Mouse (Mus musculus) kidney, postnatal 10 days (tissue): ENCODE data around the gene Slc9a9.
A peak's percentile ranks its signal among the peaks of the same experiment; 100 is the strongest.

Source experiments
- DNase-seq: peaks from one replicate; pipeline ENCODE4 v3.0.0; 2021; ENCODE audit warnings: mixed read lengths

The Slc9a9 gene

DNA sequence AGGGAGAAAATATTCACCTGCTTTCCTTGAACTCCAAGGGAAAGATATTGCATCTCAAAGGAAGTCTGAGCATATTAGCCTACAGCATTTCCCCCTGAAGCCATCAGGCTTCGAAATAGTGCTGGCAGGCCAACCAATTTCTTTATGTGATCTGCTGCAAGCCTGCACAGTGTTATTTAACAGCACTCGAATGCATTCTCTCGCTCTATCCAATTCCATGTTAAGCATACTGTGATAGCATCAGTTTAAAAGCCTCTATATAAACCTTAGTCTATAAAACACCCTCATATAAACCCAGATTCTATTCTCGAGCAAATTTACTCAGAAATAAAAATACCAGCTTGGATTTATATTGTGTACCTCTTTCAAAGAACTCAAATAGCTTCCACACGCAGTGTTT is 170.7 kb downstream of the Slc9a9 start:
- DNase-seq, result no peak

DNA sequence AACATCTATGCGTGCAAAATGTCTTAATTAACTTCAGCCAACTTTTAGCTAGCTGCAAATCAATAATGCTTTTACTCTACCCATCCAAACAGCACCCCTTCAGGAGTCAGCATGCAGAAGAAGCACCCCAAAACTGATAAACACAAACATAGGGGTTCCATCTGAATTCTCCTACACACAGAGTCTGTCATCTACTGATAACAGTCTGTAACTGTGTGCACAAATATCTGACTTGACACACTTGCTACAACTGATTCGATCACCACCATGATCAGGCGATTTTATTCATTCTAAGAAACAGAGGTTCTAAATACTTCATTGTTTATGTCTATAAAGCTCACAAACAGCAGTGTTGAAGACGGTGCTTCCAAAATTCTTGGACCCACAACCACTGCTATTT is 171.3 kb downstream of the Slc9a9 start:
- DNase-seq, result no peak

DNA sequence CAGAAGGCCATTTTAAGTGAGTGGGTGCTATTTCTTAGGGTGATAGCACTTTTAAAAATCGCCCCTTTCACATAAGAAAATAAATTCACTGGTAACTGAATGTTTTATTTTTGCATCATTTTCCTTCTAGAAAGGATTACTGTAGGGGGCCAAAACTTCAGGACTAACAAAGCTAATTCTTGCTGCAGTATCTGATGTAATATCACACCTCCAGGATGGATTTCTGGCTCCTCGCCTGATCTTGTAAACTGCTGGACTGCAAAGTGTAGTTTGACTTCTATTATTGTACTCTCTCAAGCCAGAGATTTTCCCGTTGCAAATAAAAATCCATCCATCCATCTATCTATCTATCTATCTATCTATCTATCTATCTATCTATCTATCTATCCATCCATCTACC is 174.5 kb downstream of the Slc9a9 start:
- DNase-seq, result no peak

DNA sequence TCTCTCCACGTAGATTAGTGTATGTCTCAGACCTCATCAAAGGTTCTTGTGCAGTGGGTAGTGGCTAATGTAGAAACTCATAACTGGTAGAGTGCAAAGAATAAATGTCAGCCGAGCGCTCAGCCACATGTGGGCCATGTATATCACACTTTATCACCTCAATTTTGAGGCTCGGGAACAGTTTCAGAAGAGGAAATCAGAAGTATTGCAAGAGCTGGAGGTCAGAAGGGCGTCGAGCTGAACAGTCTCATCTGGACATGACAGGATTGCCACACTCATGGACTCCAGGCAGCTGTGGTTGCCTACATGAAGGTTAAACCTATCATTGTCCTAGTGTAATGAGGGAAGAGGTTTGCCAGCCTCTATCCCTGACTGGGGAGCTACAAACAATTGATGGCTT is 177.9 kb downstream of the Slc9a9 start:
- no peak for DNase-seq

DNA sequence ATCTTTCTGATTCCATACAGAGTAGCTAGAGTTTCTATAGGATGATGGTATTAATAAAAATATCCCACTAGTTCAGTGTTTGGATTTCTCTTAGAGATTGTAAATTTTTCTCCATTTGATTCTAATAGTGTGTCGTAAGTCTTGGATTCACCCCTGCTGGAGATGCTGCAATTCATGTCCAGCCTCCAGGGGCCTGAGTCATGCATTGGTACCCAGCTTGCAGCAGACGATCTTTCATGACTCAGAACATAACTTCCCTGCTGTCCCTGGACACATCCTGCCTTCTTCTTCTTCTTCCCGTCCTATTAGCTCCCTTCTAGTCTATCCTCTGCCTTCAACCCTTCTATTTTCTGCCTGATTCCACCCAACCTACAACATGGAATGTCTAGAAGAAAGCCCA is 181.8 kb downstream of the Slc9a9 start:
- DNase-seq, result no peak

DNA sequence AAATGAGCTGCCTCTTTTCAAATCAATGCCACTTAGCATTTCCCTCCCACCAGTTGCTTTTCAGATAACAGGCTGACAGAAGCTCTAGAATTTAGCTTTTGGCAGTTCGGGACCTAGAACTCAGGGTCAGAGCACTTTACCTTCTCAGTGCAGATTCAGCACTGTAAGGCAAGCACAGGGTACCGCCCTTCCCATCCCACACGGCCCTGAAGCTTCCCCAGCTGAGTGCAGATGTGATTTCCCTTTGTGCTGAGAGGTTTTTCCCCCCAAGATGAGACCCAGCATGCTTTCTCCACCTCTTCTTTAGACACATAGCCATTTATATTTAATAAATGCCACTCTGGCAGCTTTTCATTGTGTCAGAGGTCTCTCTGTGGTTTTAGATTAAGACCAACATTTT is 186.4 kb downstream of the Slc9a9 start:
- DNase-seq, result no peak

DNA sequence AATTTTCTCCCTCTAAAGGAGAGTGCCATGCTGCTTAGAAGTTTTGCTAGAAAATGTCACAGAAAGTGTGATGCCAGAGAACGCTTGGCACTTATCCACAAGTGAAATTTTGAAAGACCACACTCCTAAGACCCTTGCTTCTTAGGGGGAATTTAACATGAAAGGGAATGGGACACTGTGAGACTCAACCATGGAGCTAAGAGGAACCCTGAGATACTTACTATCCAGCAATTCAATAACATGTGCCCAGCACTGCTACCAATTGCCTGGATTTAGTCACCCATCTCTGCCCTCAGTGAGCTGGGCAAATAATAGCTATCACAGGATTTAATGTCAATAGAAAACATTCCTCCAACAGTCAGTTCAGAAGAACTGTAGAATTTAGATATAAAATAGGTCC is 198.8 kb downstream of the Slc9a9 start:
- DNase-seq, result no peak

DNA sequence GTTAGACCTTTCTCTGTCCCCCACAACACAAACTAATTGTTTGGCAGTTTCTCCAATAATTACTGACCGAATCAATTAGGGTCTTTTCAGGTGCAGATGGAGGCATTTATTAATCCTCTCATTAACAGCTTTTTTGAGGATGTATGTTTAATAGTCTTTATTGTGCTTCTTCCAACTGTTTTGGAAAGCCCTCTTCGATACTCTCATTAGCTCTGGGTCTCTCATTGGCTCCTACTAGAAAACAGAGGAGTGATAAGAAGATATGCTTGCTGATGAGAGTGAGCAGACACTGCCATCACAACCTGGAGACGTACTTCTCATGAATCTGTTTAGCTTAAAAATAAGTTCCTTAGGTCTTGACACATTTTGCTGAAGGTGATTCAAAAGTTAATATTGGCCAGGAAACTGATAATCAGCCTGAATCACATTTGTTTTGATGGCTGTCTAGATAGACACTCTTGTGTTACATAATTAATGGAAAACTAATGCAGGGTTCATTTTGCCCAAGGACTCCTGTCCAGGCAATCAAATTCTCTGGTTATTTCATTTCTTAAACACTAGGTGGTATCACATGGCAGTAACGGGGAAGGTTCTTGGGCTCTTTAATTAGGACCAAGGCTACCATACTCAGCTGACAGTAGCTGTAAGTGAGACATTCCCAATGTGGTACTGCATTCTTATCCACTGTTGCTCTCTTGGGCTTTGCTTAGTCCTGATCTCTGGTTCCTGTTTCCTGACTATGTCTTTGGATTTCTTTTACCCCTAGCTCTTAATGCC is 199.5 kb downstream of the Slc9a9 start:
- DNase-seq, result no peak

DNA sequence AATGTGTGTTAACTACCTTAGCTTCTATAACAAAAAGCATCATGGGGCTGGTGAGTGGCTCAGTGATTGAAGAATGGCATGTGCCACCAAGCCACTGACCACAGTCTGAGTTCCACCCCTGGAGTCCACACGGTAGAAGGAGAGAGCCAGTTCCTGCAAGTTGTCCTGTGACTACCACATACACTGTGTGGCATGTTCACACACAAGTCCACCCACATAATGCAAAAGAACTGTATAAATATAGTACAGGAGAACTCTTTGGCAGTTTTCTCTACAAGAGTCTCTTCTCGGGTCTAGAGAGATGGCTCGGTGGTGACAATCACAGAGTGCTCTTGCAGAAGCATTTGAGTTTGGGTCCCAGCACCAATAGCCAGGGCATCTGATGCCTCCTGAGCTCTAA is 212.8 kb downstream of the Slc9a9 start:
- DNase-seq, result no peak

DNA sequence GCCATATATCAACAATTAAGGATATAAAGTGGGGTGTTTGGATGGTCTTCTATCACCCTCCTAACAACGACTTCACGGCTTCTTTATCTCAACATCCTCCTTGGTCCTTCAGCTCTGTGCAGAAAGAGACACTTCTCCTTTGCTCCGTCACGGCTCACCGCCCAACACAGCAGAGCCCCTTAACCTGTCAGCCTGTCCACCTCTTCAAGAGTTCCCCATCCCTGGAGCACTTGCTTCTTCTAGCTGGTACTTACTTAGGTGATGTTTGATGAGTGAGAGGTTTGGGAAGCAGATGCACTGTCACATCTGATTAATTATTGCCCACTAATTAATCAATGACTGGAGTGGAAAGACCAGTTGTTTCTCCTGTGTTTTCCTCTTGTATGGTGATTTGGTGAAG is 213.7 kb downstream of the Slc9a9 start:
- no peak for DNase-seq

DNA sequence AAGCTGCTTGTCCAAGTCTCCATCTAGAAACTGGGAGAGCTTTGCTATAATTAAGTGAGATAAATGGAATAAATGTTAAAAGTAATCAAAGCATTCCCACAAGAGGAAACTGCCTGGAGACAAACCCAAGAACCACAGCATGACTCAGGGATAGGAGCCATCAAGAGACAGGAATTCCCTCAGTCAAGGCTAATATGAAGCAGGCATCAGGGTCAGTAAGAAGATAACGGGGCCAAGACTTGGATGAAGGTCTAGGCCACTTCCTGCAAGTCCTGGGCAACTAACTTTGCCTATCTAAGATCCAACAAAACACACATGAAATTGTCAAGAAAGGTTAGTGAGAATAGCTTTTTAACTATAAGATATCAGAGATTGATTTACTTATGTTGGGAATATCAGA is 215.4 kb downstream of the Slc9a9 start:
- no peak for DNase-seq

DNA sequence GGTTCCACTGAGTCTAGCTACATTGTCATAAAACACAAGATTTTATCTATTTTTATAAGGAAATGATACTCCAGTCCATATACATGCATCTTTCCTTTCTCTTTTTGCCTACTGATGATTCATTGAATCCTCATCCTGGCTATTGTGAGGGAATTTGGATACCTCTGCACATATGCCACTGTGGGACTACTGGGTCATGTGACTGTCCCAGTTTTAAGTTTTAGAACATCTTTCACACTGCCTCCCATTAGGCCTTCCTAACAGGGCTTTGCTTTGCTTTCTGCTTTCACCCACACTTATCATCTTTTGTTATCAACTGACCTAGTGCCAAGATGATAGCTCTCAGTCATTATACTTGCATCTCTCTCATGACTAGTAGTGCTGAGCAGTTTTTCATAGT is 219.9 kb downstream of the Slc9a9 start:
- DNase-seq, result no peak

DNA sequence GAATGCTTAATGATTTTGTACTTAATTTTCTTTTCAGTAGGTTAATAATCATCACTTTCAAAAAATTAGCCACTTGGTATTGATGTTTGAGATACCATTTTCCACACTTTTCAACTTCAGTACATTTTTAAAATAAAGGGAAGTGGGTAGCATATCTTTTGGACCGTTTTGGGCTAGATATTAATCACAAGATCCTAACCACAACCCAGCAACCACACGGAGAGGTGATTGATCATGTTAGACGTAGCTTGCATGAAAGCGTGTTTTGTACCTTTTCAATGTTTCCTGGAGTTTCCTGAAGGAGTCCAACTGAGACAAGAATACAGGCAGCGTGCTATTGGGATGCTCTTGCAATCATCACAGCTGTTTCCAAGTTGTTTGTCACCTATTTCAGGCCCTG is 226.2 kb downstream of the Slc9a9 start:
- no peak for DNase-seq

DNA sequence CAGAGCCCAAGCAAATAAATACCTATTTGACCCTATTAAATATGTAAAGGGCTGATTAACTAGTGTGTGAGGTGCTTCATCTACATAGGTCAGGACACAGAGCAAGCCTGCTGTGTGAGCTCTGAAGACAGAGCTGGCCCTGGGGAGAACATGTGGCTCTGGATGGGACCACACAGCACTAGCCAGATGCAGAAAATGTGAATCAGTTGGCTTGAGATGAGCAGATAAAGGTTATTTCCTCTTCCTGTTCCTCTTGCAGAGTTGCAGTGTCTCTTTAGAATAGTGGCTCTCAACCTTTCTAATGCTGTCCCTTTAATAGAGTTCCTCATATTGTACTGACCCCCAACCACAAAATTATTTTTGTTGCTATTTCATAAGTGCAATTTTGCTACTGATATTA is 234.5 kb downstream of the Slc9a9 start:
- DNase-seq, result no peak

DNA sequence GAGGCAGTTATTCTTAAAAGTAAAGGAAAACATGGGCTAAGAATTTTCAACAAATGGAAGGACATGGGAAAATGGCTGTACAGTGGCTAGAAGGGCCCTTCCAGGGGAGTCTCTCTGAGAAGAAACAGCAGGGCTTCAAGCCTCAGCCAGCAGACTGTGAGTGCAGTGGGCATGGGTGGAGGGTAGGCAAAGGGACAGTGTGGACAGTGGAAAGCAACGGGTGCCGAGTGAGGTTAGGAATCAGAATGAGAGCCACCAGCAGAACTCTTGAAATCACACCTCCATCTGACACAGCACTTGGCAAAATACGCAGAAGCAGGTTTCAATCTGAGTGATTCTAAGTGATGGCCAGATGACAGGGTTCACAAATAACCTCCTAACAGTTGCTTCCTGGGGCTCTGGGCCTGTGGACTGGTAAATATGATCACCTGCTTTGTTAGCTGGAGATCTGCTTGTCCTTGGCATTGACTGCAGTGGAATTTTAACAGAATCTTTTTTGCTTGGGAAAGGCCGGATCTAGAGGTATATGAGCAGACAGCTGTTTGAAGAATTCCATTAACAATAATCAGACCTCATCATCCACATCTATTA is 237.4 kb downstream of the Slc9a9 start:
- no peak for DNase-seq

DNA sequence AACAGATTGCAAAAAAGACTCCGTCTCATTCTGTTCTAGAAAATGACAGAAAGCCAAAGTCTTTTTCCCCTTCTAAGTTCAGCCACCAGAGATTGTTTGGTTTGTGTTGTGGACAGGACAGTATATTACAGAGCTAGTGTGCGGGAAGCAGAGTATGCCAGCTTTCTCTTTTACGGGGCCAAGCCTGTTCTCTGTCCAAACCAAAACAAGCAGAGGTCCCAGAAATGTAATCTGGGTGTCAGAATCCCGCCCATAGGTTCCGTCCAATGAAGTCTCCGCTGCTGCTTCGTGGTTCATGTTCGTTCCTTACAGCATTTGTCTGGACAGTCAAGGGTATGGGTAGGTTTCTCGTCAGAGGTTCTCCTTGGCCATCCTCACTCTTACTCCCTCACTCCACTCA is 242.4 kb downstream of the Slc9a9 start:
- no peak for DNase-seq

DNA sequence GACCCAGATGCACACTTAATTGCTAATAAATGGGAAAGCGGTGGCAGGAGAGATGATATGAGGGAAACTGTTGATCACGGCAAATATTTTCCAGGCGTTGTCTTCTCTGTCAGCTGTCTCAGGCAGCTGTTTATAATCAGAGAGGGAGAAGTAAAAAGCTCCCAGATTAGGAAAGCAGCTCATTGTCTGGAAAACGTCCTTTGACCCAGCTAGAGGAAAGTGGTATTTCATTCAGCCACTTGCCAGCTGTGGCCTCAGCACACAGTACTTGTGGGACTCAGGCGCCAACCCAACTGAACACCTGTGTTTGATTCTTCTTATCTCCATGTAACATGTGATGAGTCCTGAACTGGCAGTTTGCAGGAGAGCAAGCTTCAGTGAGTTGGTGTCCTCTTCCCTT is 252.4 kb downstream of the Slc9a9 start:
- DNase-seq, result no peak

DNA sequence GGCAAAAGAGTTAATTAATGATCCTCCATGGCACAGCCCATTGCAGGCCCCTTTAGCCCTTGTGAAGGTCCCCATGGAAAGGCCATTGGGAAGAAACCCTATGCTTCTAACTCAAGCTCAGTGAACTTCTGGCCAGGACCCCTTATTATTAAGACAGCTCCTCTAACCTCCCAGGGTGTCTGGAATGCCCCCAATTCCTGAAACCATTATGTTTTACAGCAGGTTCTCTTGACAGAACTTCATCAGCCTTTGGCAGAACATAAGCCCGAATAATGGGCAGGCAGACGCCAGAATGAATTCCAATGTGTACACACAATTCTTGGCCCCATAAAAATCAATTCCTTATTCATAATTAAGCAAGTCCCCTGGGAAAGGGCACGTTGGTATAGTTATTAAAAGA is 256.1 kb downstream of the Slc9a9 start:
- DNase-seq, result no peak

DNA sequence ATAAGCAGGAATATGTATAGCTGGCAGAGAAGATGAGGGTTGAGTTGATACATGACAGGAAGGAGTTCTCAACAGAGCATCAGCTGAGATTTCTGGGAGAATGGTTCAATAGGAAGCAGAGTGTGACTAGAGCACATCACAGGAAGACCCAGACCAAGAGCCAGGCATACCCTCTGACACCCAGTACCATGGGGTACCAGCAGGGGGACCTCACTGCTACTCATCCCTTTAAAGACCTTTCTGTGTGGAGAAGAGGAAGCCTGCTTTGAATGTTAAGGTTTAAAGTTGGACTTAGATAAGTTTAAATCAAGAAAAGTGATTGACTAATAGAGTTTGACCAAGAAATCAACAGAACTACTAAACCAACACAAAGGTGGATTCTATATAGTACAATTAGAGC is 257.4 kb downstream of the Slc9a9 start:
- peak; percentile 32 for DNase-seq

DNA sequence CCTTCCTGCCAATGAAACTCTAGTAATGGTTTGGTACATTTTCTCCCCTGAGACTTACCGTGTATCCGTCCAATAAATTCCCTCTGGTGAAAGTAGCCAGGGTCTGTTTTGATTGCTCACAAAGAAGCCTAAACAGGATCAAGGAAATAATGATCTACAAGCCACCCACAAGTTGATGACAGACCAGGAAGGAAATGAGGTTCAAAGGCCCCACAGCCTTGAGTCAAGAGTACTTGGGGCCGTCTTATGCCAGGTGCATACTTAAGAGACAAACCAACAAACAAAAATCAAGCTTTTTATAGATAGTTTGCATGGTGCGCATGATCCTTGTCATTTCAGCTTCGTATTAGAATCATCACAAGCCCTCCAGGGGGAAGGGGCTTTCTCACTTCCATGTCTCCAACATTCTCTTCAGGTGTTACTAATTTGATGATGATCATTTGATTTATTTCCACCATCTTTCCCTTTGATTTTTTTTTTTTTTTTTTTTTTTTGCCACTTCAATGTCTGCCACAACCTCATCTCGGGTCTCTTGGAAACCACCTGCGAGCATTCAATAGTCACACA is 275.9 kb downstream of the Slc9a9 start:
- no peak for DNase-seq

DNA sequence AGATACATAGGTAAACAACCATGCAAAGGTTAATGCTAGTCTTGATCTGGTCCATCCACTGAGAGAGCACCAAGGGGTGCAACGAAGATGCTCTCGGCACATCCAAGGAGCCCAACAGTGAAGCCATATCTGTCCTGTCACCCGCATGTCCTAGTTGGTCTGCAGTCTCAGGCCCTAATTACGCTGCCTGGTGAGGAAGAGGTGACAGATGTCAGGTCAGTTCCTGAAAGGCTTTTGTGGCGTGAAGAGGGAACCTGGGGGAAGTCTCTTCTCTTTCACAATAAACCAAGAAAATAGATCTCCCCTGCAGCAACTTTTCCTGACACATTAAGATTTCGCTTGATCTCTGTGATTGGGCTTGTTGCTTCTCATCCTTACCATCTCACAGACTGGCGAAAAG is 277.5 kb downstream of the Slc9a9 start:
- DNase-seq, result no peak

DNA sequence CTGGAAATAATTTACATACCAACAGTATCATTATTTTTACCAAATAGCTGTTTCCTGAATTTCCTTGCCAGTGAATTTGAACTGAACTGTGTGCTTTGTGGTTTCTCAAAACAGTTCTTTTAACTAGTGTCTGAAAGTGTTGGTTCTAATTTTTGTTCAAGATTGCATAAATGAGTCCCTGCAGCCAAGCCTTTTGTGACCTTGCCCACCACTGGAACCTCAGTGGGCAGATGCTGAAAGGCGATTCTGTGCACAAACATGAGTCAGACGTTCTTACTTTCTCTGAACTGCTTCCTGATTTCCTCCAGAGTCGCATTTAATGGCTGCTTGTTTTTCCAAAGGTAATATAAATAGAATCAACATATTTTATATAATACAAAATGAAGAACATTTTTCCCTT is 281.0 kb downstream of the Slc9a9 start:
- no peak for DNase-seq

DNA sequence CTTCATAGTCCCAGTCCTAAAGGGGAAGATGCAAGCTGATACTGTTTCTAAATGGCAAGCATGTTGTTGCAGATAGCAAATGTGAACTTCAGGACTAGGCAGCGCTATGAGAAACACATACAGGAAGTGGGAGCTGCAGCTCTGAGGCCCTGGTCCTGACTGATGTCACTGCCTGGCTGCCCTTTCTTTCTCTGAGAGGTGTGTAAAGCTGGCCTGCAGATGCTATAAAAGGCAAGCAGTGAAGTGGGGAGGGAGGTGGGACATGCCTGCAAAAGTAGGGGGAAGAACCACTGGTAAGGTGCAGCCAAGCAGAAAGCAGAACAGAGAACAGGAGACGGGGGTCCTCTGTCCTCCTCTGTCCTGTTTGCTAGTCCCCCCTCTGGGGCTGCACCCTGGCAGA is 285.9 kb downstream of the Slc9a9 start:
- DNase-seq, result no peak

DNA sequence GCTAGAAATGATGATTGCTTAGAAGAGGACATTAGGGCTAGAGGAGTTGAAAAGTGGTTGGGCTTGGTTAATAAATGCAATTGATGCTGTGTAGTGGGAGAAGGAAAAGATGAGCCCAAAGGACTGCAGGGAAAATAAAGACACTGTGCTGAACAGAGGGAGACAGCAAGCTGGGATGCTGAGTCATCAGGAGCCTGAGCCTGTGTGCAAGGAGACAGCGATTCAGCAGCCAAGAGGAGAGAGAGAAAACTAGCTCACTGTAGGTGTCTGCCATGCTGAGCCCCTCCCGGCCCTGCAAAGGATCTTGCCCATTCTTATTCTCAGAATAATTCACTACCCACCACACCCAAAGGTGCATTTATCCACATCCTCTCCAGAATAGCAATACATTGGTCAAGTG is 288.7 kb downstream of the Slc9a9 start:
- DNase-seq, result no peak

DNA sequence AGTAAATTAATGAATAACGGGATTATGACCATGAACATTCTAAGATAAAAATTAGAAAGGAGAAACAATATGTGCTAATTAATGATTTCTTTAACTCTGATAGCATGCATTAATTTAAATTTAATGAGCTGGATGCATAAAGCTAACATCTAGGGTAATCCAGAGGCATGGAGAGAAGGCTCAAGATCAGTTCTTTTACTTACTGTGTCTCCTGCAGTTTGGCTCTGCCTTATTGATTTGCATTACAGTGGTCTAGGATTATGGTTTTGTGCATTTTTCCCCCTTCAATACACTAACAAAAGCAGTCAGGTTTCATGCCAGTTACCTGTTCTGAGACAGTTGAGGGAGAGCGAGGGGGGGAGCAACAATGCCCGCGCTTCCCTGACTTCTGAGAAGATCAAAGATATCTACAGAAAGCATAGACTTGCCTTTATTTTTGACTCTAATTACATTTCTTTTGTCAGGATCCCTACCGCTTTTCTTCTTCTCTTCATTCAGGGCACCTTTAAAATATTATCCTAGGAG is 298.9 kb downstream of the Slc9a9 start:
- no peak for DNase-seq
